Comparison of ENCODE assay signal across 8 mouse cellular contexts in genomic region chr15:82898740-82899675, GRCm38 (mm10).
A peak's percentile ranks its signal among the peaks of the same experiment; 100 is the strongest.
DNase-seq lines count a peak whose midpoint lies in the region; ATAC-seq and TF ChIP-seq lines count a peak whose summit lies in the region.

No protein-coding gene starts in this region.

- H3K9me3 ChIP-seq in intestine, embryonic 16.5 days (ENCODE audit: control insufficient read depth, low read length) = no peaks in the 10 kb centered on the region
- H3K9me3 ChIP-seq in neural tube, embryonic 13.5 days = no peaks in the 10 kb centered on the region

- ATAC-seq in intestine, embryonic 16.5 days = peak; percentile 81
- peak; percentile 72 for ATAC-seq in neural tube, embryonic 13.5 days (ENCODE audit: low read depth)

- H3K4me1 ChIP-seq in intestine, embryonic 16.5 days (ENCODE audit: control insufficient read depth, insufficient read depth, low read length) = peaks cover 25% of the 10 kb centered on the region
- H3K4me1 ChIP-seq in lung, adult 2 months (ENCODE audit: control insufficient read depth, insufficient read depth, low read length) = peaks cover 14% of the 10 kb centered on the region
- peaks cover 65% of the 10 kb centered on the region for H3K4me1 ChIP-seq in neural tube, embryonic 13.5 days (replicated peaks)

- H3K4me3 ChIP-seq in intestine, embryonic 16.5 days (ENCODE audit: low read length) = peak overlapping the region; percentile 100
- peak overlapping the region; percentile 61 for H3K4me3 ChIP-seq in lung, adult 2 months (replicated peaks; ENCODE audit: extremely low read depth, low read depth, low read length)
- peak overlapping the region; percentile 97 for H3K4me3 ChIP-seq in neural tube, embryonic 13.5 days

- H3K9ac ChIP-seq in intestine, embryonic 16.5 days (ENCODE audit: low read depth, low read length) = peak overlapping the region; percentile 93
- peak overlapping the region; percentile 98 for H3K9ac ChIP-seq in neural tube, embryonic 13.5 days

- no peaks in the 10 kb centered on the region for H3K27me3 ChIP-seq in intestine, embryonic 16.5 days (replicated peaks; ENCODE audit: control insufficient read depth, insufficient read depth, low read length)
- H3K27me3 ChIP-seq in neural tube, embryonic 13.5 days = peaks cover 25% of the 10 kb centered on the region

- under 1% methylated on average over 76 of the region's 98 CpGs for WGBS in intestine, embryonic 16.5 days
- WGBS in lung, adult 2 months = under 1% methylated on average over 97 of the region's 98 CpGs
- under 1% methylated on average over 74 of the region's 98 CpGs for WGBS in neural tube, embryonic 13.5 days

- intact Hi-C loops in gastrocnemius, postnatal 14 days (cut with DNase I; ENCODE audit: low total_unique reads) = no loop called here

- H3K4me2 ChIP-seq in intestine, embryonic 16.5 days (ENCODE audit: low read depth, low read length) = peak overlapping the region; percentile 84
- H3K4me2 ChIP-seq in neural tube, embryonic 13.5 days = peak overlapping the region; percentile 97

- DNase-seq in ovary, postnatal 10 days (ENCODE audit: low spot score) = peak; percentile 29
- DNase-seq in ovary, adult 18-20 months (ENCODE audit: low spot score) = no peak
- peak; percentile 42 for DNase-seq in cerebellum, adult 9-10 months
- peak; percentile 25 for DNase-seq in gastrocnemius, postnatal 14 days
- peak; percentile 65 for DNase-seq in lung, adult 2 months
- DNase-seq in urinary bladder, postnatal 14 days (ENCODE audit: low spot score) = peak; percentile 36

- H3K27ac ChIP-seq in intestine, embryonic 16.5 days (ENCODE audit: low read length) = peak overlapping the region; percentile 94
- H3K27ac ChIP-seq in neural tube, embryonic 13.5 days (replicated peaks) = peak overlapping the region; percentile 93

- TF ChIP-seq POLR2A in lung, adult 2 months (IDR thresholded peaks at IDR 0.05; ENCODE audit: borderline replicate concordance, extremely low read depth, low read depth, low read length) = no peak

- H3K36me3 ChIP-seq in intestine, embryonic 16.5 days (ENCODE audit: control insufficient read depth, insufficient read depth, low read length) = no peaks in the 10 kb centered on the region
- H3K36me3 ChIP-seq in neural tube, embryonic 13.5 days = no peaks in the 10 kb centered on the region

- no peak for TF ChIP-seq CTCF in lung, adult 2 months (IDR thresholded peaks at IDR 0.05; ENCODE audit: insufficient read depth, low read length)
